Mouse (Mus musculus): ENCODE data around the gene Tmem161a. TPM values are rescaled to one million over a fixed set of nuclear protein-coding genes. Genes with fewer than 3 reads are reported as not detected.
A peak's percentile ranks its signal among the peaks of the same experiment; 100 is the strongest.

Tmem161a gene
- polyA plus RNA-seq, 1 experiment = 63.2 TPM

DNA sequence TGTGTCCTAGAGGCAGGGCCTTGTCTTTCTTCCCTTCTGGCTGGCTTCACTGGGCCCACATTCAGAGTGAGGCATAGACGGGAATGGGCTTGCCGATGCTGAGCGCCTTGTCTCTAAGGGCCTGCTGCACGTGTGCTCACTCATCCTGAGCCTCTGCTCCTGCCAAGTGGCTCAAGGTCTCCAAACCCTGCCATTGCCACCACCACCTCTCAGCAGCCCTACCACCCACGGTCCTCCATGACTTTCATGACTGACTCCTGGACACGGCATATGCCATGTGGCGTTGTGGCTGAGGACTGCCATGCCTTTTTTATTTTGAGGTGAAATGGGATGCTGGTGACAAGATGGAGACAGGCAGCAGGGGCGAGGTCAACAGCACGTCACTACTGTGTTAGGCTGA lies 58.7 kb downstream of the Tmem161a start:
- Histone ChIP-seq H3K4me1 (peaks cover 49% of the 10 kb centered on the region), H3K4me3 (replicated peaks) (peak overlapping the region; percentile 44), H3K9me3 (no peaks in the 10 kb centered on the region), H3K27me3 (replicated peaks) (no peaks in the 10 kb centered on the region), H3K36me3 (replicated peaks; ENCODE audit: low read length) (peaks cover 47% of the 10 kb centered on the region)
- TF ChIP-seq GATA1 (IDR thresholded peaks at IDR 0.05; ENCODE audit: borderline replicate concordance, low read length) (no peak), FLI1 (IDR thresholded peaks at IDR 0.05; ENCODE audit: low read length) (no peak)

Other genes starting within 250 kb of the Tmem161a start
- 83.9 and 88.5 TPM in 2 replicates for gene Gatad2a, start 176.0 kb upstream of the Tmem161a start, polyA plus RNA-seq (2012; ENCODE audit: insufficient read depth, low replicate concordance)
- gene Mau2, start 129.6 kb upstream of the Tmem161a start, polyA plus RNA-seq (2012; ENCODE audit: insufficient read depth, low replicate concordance) = 6.5 and 11.5 TPM in 2 replicates
- gene Sugp1, start 129.5 kb upstream of the Tmem161a start, polyA plus RNA-seq (2012; ENCODE audit: insufficient read depth, low replicate concordance) = 38.9 and 42.3 TPM in 2 replicates
- gene Tm6sf2, start 99.4 kb upstream of the Tmem161a start, polyA plus RNA-seq (2012; ENCODE audit: insufficient read depth, low replicate concordance) = 0.34 TPM in 1 of 2 replicates, not detected in the other
- gene Hapln4, start 88.9 kb upstream of the Tmem161a start, polyA plus RNA-seq (2012; ENCODE audit: insufficient read depth, low replicate concordance) = not detected in 2 replicates
- not detected in 2 replicates for gene Ncan, start 51.5 kb upstream of the Tmem161a start, polyA plus RNA-seq (2012; ENCODE audit: insufficient read depth, low replicate concordance)
- gene Nr2c2ap, start 41.0 kb upstream of the Tmem161a start, polyA plus RNA-seq (2012; ENCODE audit: insufficient read depth, low replicate concordance) = 14.3 TPM in 1 of 2 replicates, not detected in the other
- gene Rfxank, start 33.2 kb upstream of the Tmem161a start, polyA plus RNA-seq (2012; ENCODE audit: insufficient read depth, low replicate concordance) = 8.9 and 18.5 TPM in 2 replicates
- gene Borcs8, start 32.9 kb upstream of the Tmem161a start, polyA plus RNA-seq (2012; ENCODE audit: insufficient read depth, low replicate concordance) = 20.7 and 53.5 TPM in 2 replicates
- 1.3 and 1.9 TPM in 2 replicates for gene Mef2b, start 32.6 kb upstream of the Tmem161a start, polyA plus RNA-seq (2012; ENCODE audit: insufficient read depth, low replicate concordance)
- gene Slc25a42, start 39.9 kb downstream of the Tmem161a start, polyA plus RNA-seq (2012; ENCODE audit: insufficient read depth, low replicate concordance) = 5.0 and 5.5 TPM in 2 replicates
- gene Sugp2, start 61.9 kb downstream of the Tmem161a start, polyA plus RNA-seq (2012; ENCODE audit: insufficient read depth, low replicate concordance) = 29.7 and 31.6 TPM in 2 replicates
- 22.2 and 27.8 TPM in 2 replicates for gene Armc6, start 62.1 kb downstream of the Tmem161a start, polyA plus RNA-seq (2012; ENCODE audit: insufficient read depth, low replicate concordance)
- 192 and 246 TPM in 2 replicates for gene Homer3, start 110.5 kb downstream of the Tmem161a start, polyA plus RNA-seq (2012; ENCODE audit: insufficient read depth, low replicate concordance)
- gene Ddx49, start 130.1 kb downstream of the Tmem161a start, polyA plus RNA-seq (2012; ENCODE audit: insufficient read depth, low replicate concordance) = 29.5 and 36.4 TPM in 2 replicates
- 335 and 566 TPM in 2 replicates for gene Cope, start 130.2 kb downstream of the Tmem161a start, polyA plus RNA-seq (2012; ENCODE audit: insufficient read depth, low replicate concordance)
- gene Cers1, start 143.4 kb downstream of the Tmem161a start, polyA plus RNA-seq (2012; ENCODE audit: insufficient read depth, low replicate concordance) = 0.55 and 1.8 TPM in 2 replicates
- 0.26 TPM in 1 of 2 replicates, not detected in the other for gene Gdf1, start 157.5 kb downstream of the Tmem161a start, polyA plus RNA-seq (2012; ENCODE audit: insufficient read depth, low replicate concordance)
- 75.0 and 100 TPM in 2 replicates for gene Upf1, start 180.9 kb downstream of the Tmem161a start, polyA plus RNA-seq (2012; ENCODE audit: insufficient read depth, low replicate concordance)
- gene Comp, start 201.2 kb downstream of the Tmem161a start, polyA plus RNA-seq (2012; ENCODE audit: insufficient read depth, low replicate concordance) = 0.27 TPM in 1 of 2 replicates, not detected in the other

Measured in megakaryocyte, embryonic 14.5 days (primary cell).